27 mouse cellular contexts compared by ENCODE assay signal in genomic region chr11:75662131-75662530, GRCm38 (mm10).
"Had no signal": no experiment of that assay in that cellular context is flagged by ENCODE, and none has a peak within 500 bp of the region (broad histone marks: within the 10 kb centered on the region; RNA-seq: fewer than 3 reads in every experiment).

No protein-coding gene starts in this region.

- H3K27ac ChIP-seq: embryonic facial prominence, embryonic 13.5 days; embryonic facial prominence, embryonic 15.5 days; forebrain, embryonic 10.5 days; forebrain, embryonic 12.5 days; forebrain, embryonic 13.5 days; forebrain, embryonic 15.5 days; gastrocnemius, adult 2 months; heart, adult 2 months had no signal

- H3K4me3 ChIP-seq: embryonic facial prominence, embryonic 13.5 days; embryonic facial prominence, embryonic 15.5 days; erythroblast, embryonic 14.5 days; forebrain, embryonic 10.5 days; forebrain, embryonic 12.5 days; forebrain, embryonic 13.5 days; forebrain, embryonic 15.5 days; gastrocnemius, adult 2 months; heart, adult 2 months had no signal

- H3K9ac ChIP-seq: embryonic facial prominence, embryonic 13.5 days; forebrain, embryonic 12.5 days; forebrain, embryonic 13.5 days; forebrain, embryonic 15.5 days; forebrain, postnatal 0 days had no signal

- H3K4me2 ChIP-seq: embryonic facial prominence, embryonic 13.5 days; embryonic facial prominence, embryonic 15.5 days; forebrain, embryonic 12.5 days; forebrain, embryonic 13.5 days; forebrain, embryonic 15.5 days had no signal

- H3K4me1 ChIP-seq: forebrain, embryonic 10.5 days; forebrain, embryonic 12.5 days; forebrain, embryonic 13.5 days; forebrain, embryonic 15.5 days had no signal

- ATAC-seq: forebrain, embryonic 13.5 days; forebrain, embryonic 14.5 days; forebrain, embryonic 15.5 days; forebrain, embryonic 16.5 days; forebrain, postnatal 0 days had no signal

- DNase-seq: cerebellum, adult 18-20 months; cerebellum, adult 2 months; cerebellum, adult 8-10 months; cerebellum, adult 9-10 months; cerebellum, adult 9-11 months; cerebellum, postnatal 10 days; cerebellum, postnatal 14 days; cerebellum, postnatal 25 days; cerebellum, postnatal 36 days; embryo, embryonic 11 days; forebrain, postnatal 0 days; gastrocnemius, adult 2 months; gastrocnemius, postnatal 10 days; gastrocnemius, postnatal 14 days; gastrocnemius, postnatal 25 days; gastrocnemius, postnatal 36 days; heart, adult 18-20 months; heart, adult 2 months had no signal

- H3K9me3 ChIP-seq: embryonic facial prominence, embryonic 13.5 days; embryonic facial prominence, embryonic 15.5 days; forebrain, embryonic 10.5 days; forebrain, embryonic 12.5 days; forebrain, embryonic 13.5 days; forebrain, embryonic 15.5 days had no signal

- H3K27me3 ChIP-seq: embryonic facial prominence, embryonic 13.5 days; embryonic facial prominence, embryonic 15.5 days; forebrain, embryonic 15.5 days had no signal
